Comparison of ENCODE assay signal across 11 mouse cellular contexts in genomic region chr13:52974676-52975075, GRCm38 (mm10). TPM values are rescaled to one million over a fixed set of nuclear protein-coding genes. Genes with fewer than 3 reads are reported as not detected.
A peak's percentile ranks its signal among the peaks of the same experiment; 100 is the strongest.
DNase-seq lines count a peak whose midpoint lies in the region; ATAC-seq and TF ChIP-seq lines count a peak whose summit lies in the region.
"Had no signal": no experiment of that assay in that cellular context is flagged by ENCODE, and none has a peak within 500 bp of the region (broad histone marks: within the 10 kb centered on the region; RNA-seq: fewer than 3 reads in every experiment).

No protein-coding gene starts in this region.

- no peak for TF ChIP-seq POLR2A in liver, adult 2 months (IDR thresholded peaks at IDR 0.05; ENCODE audit: extremely low read depth, insufficient read depth, low read length)

- H3K4me3 ChIP-seq in liver, adult 2 months (ENCODE audit: insufficient read depth, low read depth, low read length) = no peak overlapping the region
- H3K4me3 ChIP-seq in liver, embryonic 12.5 days = no peak overlapping the region
- H3K4me3 ChIP-seq in kidney, postnatal 0 days (replicated peaks; ENCODE audit: low read depth, low read length) = no peak overlapping the region
- no peak overlapping the region for H3K4me3 ChIP-seq in stomach, postnatal 0 days (ENCODE audit: low read depth, low read length)
- no peak overlapping the region for H3K4me3 ChIP-seq in midbrain, embryonic 16.5 days (ENCODE audit: low read depth, low read length)
- H3K4me3 ChIP-seq: erythroblast, embryonic 14.5 days; left cerebral cortex, adult 2 months had no signal

- no peaks in the 10 kb centered on the region for H3K9me3 ChIP-seq in liver, embryonic 12.5 days (replicated peaks)
- no peaks in the 10 kb centered on the region for H3K9me3 ChIP-seq in kidney, postnatal 0 days (replicated peaks; ENCODE audit: low read length)
- H3K9me3 ChIP-seq in stomach, postnatal 0 days (ENCODE audit: control insufficient read depth, low read length) = no peaks in the 10 kb centered on the region
- no peaks in the 10 kb centered on the region for H3K9me3 ChIP-seq in midbrain, embryonic 16.5 days (replicated peaks; ENCODE audit: control insufficient read depth, low read length, poor library complexity, severe bottlenecking)

- H3K4me1 ChIP-seq in liver, adult 2 months (ENCODE audit: control insufficient read depth, insufficient read depth, low read length) = peaks cover 29% of the 10 kb centered on the region
- peaks cover 15% of the 10 kb centered on the region for H3K4me1 ChIP-seq in liver, embryonic 12.5 days
- H3K4me1 ChIP-seq in kidney, postnatal 0 days (replicated peaks; ENCODE audit: insufficient read depth, low read length) = peaks cover 19% of the 10 kb centered on the region; the same call in 1 of the 2 replicates
- H3K4me1 ChIP-seq in stomach, postnatal 0 days (replicated peaks; ENCODE audit: control insufficient read depth, insufficient read depth) = peaks cover 13% of the 10 kb centered on the region; the same call in 1 of the 2 replicates
- peaks cover 28% of the 10 kb centered on the region for H3K4me1 ChIP-seq in midbrain, embryonic 16.5 days (ENCODE audit: control insufficient read depth, insufficient read depth, low read length)

- DNase-seq in liver, adult 2 months (ENCODE audit: extremely low read depth, low read depth, low spot score) = peak; percentile 100
- peak; percentile 45 to 63 for DNase-seq in gastrocnemius, adult 8-10 months (ENCODE audit: low spot score in 2 of 2)
- no peak for DNase-seq in kidney, postnatal 0 days (ENCODE audit: low spot score)
- DNase-seq in stomach, postnatal 0 days (ENCODE audit: low spot score) = peak; percentile 83
- no peak for DNase-seq in neural tube, embryonic 10.5 days (ENCODE audit: extremely low spot score, low spot score)

- no peak for ATAC-seq in liver, embryonic 12.5 days
- ATAC-seq in kidney, postnatal 0 days (replicated peaks; ENCODE audit: low FRiP score, low read depth) = peak; percentile 76
- ATAC-seq in stomach, postnatal 0 days (ENCODE audit: low FRiP score, low TSS enrichment) = peak; percentile 87
- ATAC-seq in midbrain, embryonic 16.5 days = no peak

- peak overlapping the region; percentile 82 for H3K27ac ChIP-seq in liver, adult 2 months (replicated peaks; ENCODE audit: insufficient read depth, low read depth, low read length)
- H3K27ac ChIP-seq in liver, embryonic 12.5 days = no peak overlapping the region
- H3K27ac ChIP-seq in kidney, postnatal 0 days = no peak overlapping the region
- H3K27ac ChIP-seq in stomach, postnatal 0 days (replicated peaks) = no peak overlapping the region
- no peak overlapping the region for H3K27ac ChIP-seq in midbrain, embryonic 16.5 days (ENCODE audit: low read length)
- H3K27ac ChIP-seq: left cerebral cortex, adult 2 months; macrophage had no signal

- no peaks in the 10 kb centered on the region for H3K36me3 ChIP-seq in liver, adult 2 months (ENCODE audit: control insufficient read depth, insufficient read depth, low read length)
- no peaks in the 10 kb centered on the region for H3K36me3 ChIP-seq in liver, embryonic 12.5 days
- H3K36me3 ChIP-seq in kidney, postnatal 0 days (ENCODE audit: insufficient read depth, low read length) = no peaks in the 10 kb centered on the region
- H3K36me3 ChIP-seq in stomach, postnatal 0 days (ENCODE audit: control insufficient read depth, insufficient read depth, low read length) = no peaks in the 10 kb centered on the region
- H3K36me3 ChIP-seq in midbrain, embryonic 16.5 days (ENCODE audit: control insufficient read depth, insufficient read depth, low read length) = no peaks in the 10 kb centered on the region
- H3K36me3 ChIP-seq: G1E had no signal

- no peaks in the 10 kb centered on the region for H3K27me3 ChIP-seq in liver, adult 2 months (ENCODE audit: control insufficient read depth, insufficient read depth, low read length)
- peaks cover 36% of the 10 kb centered on the region for H3K27me3 ChIP-seq in liver, embryonic 12.5 days (replicated peaks)
- no peaks in the 10 kb centered on the region for H3K27me3 ChIP-seq in kidney, postnatal 0 days (ENCODE audit: insufficient read depth, low read length)
- H3K27me3 ChIP-seq in stomach, postnatal 0 days (ENCODE audit: control insufficient read depth, insufficient read depth, low read length) = no peaks in the 10 kb centered on the region
- no peaks in the 10 kb centered on the region for H3K27me3 ChIP-seq in midbrain, embryonic 16.5 days (ENCODE audit: control insufficient read depth, insufficient read depth, low read depth, low read length)

- TF ChIP-seq CTCF in liver, adult 2 months (IDR thresholded peaks at IDR 0.05; ENCODE audit: low read depth, low read length) = no peak
- TF ChIP-seq CTCF in kidney, postnatal 0 days (IDR thresholded peaks at IDR 0.05; ENCODE audit: low read depth) = no peak
- TF ChIP-seq CTCF in stomach, postnatal 0 days (IDR thresholded peaks at IDR 0.05; ENCODE audit: low read depth) = no peak

- no peak overlapping the region for H3K4me2 ChIP-seq in liver, embryonic 12.5 days
- H3K4me2 ChIP-seq in kidney, postnatal 0 days (ENCODE audit: low read length) = no peak overlapping the region
- H3K4me2 ChIP-seq in stomach, postnatal 0 days (replicated peaks; ENCODE audit: low read depth) = no peak overlapping the region
- H3K4me2 ChIP-seq in midbrain, embryonic 16.5 days (ENCODE audit: low read length) = no peak overlapping the region

- no peak for TF ChIP-seq EP300 in stomach, postnatal 0 days (optimal IDR thresholded peaks at IDR 0.05)

- WGBS in liver, adult 2 months = 11% methylated on average over 3 of the region's 3 CpGs
- 60% methylated on average over 3 of the region's 3 CpGs for WGBS in liver, embryonic 12.5 days (ENCODE audit: insufficient replicate concordance)
- WGBS in kidney, postnatal 0 days = 63% methylated on average over 3 of the region's 3 CpGs
- 35% methylated on average over 3 of the region's 3 CpGs for WGBS in stomach, postnatal 0 days
- 63% methylated on average over 3 of the region's 3 CpGs for WGBS in midbrain, embryonic 16.5 days

- H3K79me2 ChIP-seq in liver, adult 2 months (ENCODE audit: control insufficient read depth, insufficient read depth, low read length) = peaks cover 36% of the 10 kb centered on the region

- no peak overlapping the region for H3K9ac ChIP-seq in liver, adult 2 months (ENCODE audit: low read depth, low read length)
- no peak overlapping the region for H3K9ac ChIP-seq in liver, embryonic 12.5 days
- no peak overlapping the region for H3K9ac ChIP-seq in kidney, postnatal 0 days (ENCODE audit: low read depth, low read length)
- H3K9ac ChIP-seq in stomach, postnatal 0 days (ENCODE audit: low read length) = no peak overlapping the region
- no peak overlapping the region for H3K9ac ChIP-seq in midbrain, embryonic 16.5 days (ENCODE audit: low read depth, low read length)

RNA-seq across cellular contexts. Expression of gene Nfil3, which starts 6.2 kb away (rescaled TPM):
- total RNA-seq in liver, adult 2 months (2014; rRNA removed) = 6.2 and 10.2 TPM in 2 replicates
- 7.9 and 16.2 TPM in 2 replicates for polyA plus RNA-seq in liver, adult 2 months (2012; rRNA removed)
- 5.0 and 5.4 TPM in 2 replicates for polyA plus RNA-seq in liver, embryonic 12.5 days (2016; fragmentation: Nextera tagmentation; extraction: Ambion mirVana)
- total RNA-seq in gastrocnemius, adult 8-10 months (2022) = 10 to 100 TPM; 17.6 to 60.4 (median 29.4) TPM
- polyA plus RNA-seq in kidney, postnatal 0 days (2015; fragmentation: Nextera tagmentation; extraction: Ambion mirVana) = 17.0 and 17.1 TPM in 2 replicates
- 14.4 and 16.4 TPM in 2 replicates for polyA plus RNA-seq in stomach, postnatal 0 days (2015; fragmentation: Nextera tagmentation; extraction: Ambion mirVana)
- polyA plus RNA-seq in midbrain, embryonic 16.5 days (2015; fragmentation: Nextera tagmentation; extraction: Ambion mirVana) = 46.5 and 47.0 TPM in 2 replicates

RNA-seq across cellular contexts. Expression of gene Auh, which starts 45.2 kb away (rescaled TPM):
- 45.1 and 49.2 TPM in 2 replicates for total RNA-seq in liver, adult 2 months (2014; rRNA removed)
- 28.0 and 33.3 TPM in 2 replicates for polyA plus RNA-seq in liver, adult 2 months (2012; rRNA removed)
- polyA plus RNA-seq in liver, embryonic 12.5 days (2016; fragmentation: Nextera tagmentation; extraction: Ambion mirVana) = 30.1 and 32.6 TPM in 2 replicates
- 10 to 100 TPM; 75.2 to 88.9 (median 78.6) TPM for total RNA-seq in gastrocnemius, adult 8-10 months (2022)
- 79.5 and 81.3 TPM in 2 replicates for polyA plus RNA-seq in kidney, postnatal 0 days (2015; fragmentation: Nextera tagmentation; extraction: Ambion mirVana)
- 41.4 and 47.8 TPM in 2 replicates for polyA plus RNA-seq in stomach, postnatal 0 days (2015; fragmentation: Nextera tagmentation; extraction: Ambion mirVana)
- polyA plus RNA-seq in midbrain, embryonic 16.5 days (2015; fragmentation: Nextera tagmentation; extraction: Ambion mirVana) = 59.6 and 60.2 TPM in 2 replicates

Comparison
In these comparisons a context has a peak if more than half of its experiments do, and no peak if none do; other contexts are left out.
1. DNase-seq: peak in liver, adult 2 months (single experiment), gastrocnemius, adult 8-10 months (2 of 2) and stomach, postnatal 0 days (single experiment); none in kidney, postnatal 0 days (single experiment) and neural tube, embryonic 10.5 days (single experiment).
2. ATAC-seq: peak in kidney, postnatal 0 days (single experiment) and stomach, postnatal 0 days (single experiment); none in liver, embryonic 12.5 days (single experiment) and midbrain, embryonic 16.5 days (single experiment).